Mouse (Mus musculus) heart, adult 2 months (tissue): ENCODE results near the gene Mybph. TPM values are rescaled to one million over a fixed set of nuclear protein-coding genes. Genes with fewer than 3 reads are reported as not detected.
A peak's percentile ranks its signal among the peaks of the same experiment; 100 is the strongest.

ENCODE experiments used
- DNase-seq, 2 experiments: peaks; one replicate each; pipeline ENCODE4 v3.0.0; 2021
- H3K27ac ChIP-seq: fragments of 200-600 bp; 2 replicates; pipeline ENCODE4 v1.8.1; 2022
- H3K27me3 ChIP-seq: fragments of 200-500 bp; 2 replicates; pipeline ENCODE4 v1.6.1; 2012; ENCODE audit warnings: mild to moderate bottlenecking, low read length, inconsistent platforms, mixed read lengths; ENCODE audit not compliant: control insufficient read depth, insufficient read depth
- H3K36me3 ChIP-seq: fragments of 200-500 bp; 2 replicates; pipeline ENCODE4 v1.6.1; 2012; ENCODE audit warnings: low read length, inconsistent platforms; ENCODE audit not compliant: control insufficient read depth, insufficient read depth
- H3K4me1 ChIP-seq: fragments of 200-500 bp; 2 replicates; pipeline ENCODE4 v1.6.1; 2011; ENCODE audit warnings: low read length; ENCODE audit not compliant: control insufficient read depth, insufficient read depth
- H3K4me3 ChIP-seq: fragments of 200-600 bp; 2 replicates; pipeline ENCODE4 v1.8.1; 2022
- H3K79me2 ChIP-seq: fragments of 200-500 bp; replicated peaks from 2 replicates; pipeline ENCODE4 v1.6.1; 2012; ENCODE audit warnings: mild to moderate bottlenecking, inconsistent platforms, low read length, moderate library complexity, mixed read lengths; ENCODE audit not compliant: control insufficient read depth, insufficient read depth
- H3K9ac ChIP-seq: fragments of 200-500 bp; 2 replicates; pipeline ENCODE4 v1.6.1; 2012; ENCODE audit warnings: low read depth, mild to moderate bottlenecking, control low read depth, inconsistent platforms, low read length, mixed read lengths
- CTCF ChIP-seq: fragments of 200-600 bp; IDR thresholded peaks from 2 replicates; pipeline ENCODE4 v1.8.1; 2022; ENCODE audit warnings: antibody characterized with exemption, mild to moderate bottlenecking, moderate library complexity
- EP300 ChIP-seq: fragments of 200-500 bp; IDR thresholded peaks from 2 replicates; pipeline ENCODE4 v1.6.1; 2011; ENCODE audit warnings: low read depth, low read length, control low read depth; ENCODE audit not compliant: insufficient read depth
- POLR2A ChIP-seq: fragments of 200-500 bp; IDR thresholded peaks from 2 replicates; pipeline ENCODE4 v1.6.1; 2011; ENCODE audit warnings: mild to moderate bottlenecking, low read depth, low read length, control low read depth; ENCODE audit not compliant: insufficient read depth
- WGBS: fragments of 180-500 bp; shearing (Covaris S2); methylation state at CpG from one replicate; pipeline ENCODE4 v1.1.7; 2018; 5-methylcytosine and 5-hydroxymethylcytosine counted together
- intact Hi-C: fragments of 180-260 bp; cut with DNase I; formaldehyde crosslinking; loops from one replicate; pipeline ENCODE4 v1.15.1; 2025
- polyA plus RNA-seq: library from polyadenylated mRNA; depleted of rRNA; stranded (reverse); fragments of >200 nt; gene quantifications from 2 replicates; pipeline ENCODE4 v1.2.3, GENCODE M21; 2012
- total RNA-seq, 2 experiments: library from RNA; stranded (reverse); gene quantifications; 2 replicates each; pipeline ENCODE4 v1.2.3; 2021

Mybph gene
- total and polyA plus RNA-seq, 3 experiments: 0.16 TPM; not detected in 2

DNA sequence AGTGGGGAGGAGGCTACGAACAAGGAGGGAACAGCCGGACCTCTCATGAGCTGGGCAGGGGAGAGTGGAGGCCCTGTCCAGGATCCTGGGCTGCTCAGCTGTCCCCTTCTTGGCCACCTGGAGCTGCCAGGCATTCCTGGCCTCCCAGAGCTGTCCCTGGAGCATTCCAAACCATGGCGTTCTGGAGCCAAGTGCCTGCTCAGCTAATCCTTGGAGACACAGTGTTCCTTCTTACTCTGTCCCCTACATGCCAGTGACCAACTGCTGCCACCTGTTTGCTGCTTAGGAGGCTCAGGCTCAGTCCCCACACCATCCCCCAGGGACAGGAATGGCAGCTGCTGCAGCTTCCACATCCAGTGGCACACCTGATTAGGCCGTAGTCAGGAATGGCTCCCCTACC is 2.7 kb downstream of the Mybph start:
- no peaks in the 10 kb centered on the region for H3K27me3 ChIP-seq
- TF ChIP-seq POLR2A (no peak), EP300 (no peak), CTCF (no peak)
- peaks cover 5% of the 10 kb centered on the region for H3K4me1 ChIP-seq
- H3K79me2 ChIP-seq: no peaks in the 10 kb centered on the region
- H3K36me3 ChIP-seq: no peaks in the 10 kb centered on the region
- peak in 1 of 2 experiments; percentile 39 for DNase-seq
- H3K4me3 ChIP-seq: no peak overlapping the region
- intact Hi-C loops: loop anchor here (1.0 to 5.0 kb wide), 3 partner anchors 43 to 126 kb away; no protein-coding TSS in a partner anchor
- H3K9ac ChIP-seq: no peak overlapping the region
- no peak overlapping the region for H3K27ac ChIP-seq
- WGBS: 20% methylated on average over 4 of the region's 4 CpGs

GRCm38 (mm10) chr1:134196386-134196785 is 3.1 kb downstream of the Mybph start:
- Histone ChIP-seq H3K4me1 (peaks cover 5% of the 10 kb centered on the region), H3K27ac (no peak overlapping the region), H3K27me3 (no peaks in the 10 kb centered on the region), H3K9ac (no peak overlapping the region), H3K36me3 (no peaks in the 10 kb centered on the region), H3K4me3 (no peak overlapping the region), H3K79me2 (no peaks in the 10 kb centered on the region)
- TF ChIP-seq CTCF: peak; percentile 90
- TF ChIP-seq EP300: peak; percentile 83; the same call in 1 of the 2 replicates
- no peak for TF ChIP-seq POLR2A
- peak; percentile 76 to 83 for DNase-seq
- intact Hi-C loops: loop anchor here (1.0 to 5.0 kb wide), 3 partner anchors 44 to 126 kb away; no protein-coding TSS in a partner anchor
- 45% methylated on average over 4 of the region's 4 CpGs for WGBS

- DNase-seq: no peak
- intact Hi-C loops: loop anchor here (2.0 to 5.0 kb wide), 2 partner anchors 45 to 125 kb away; no protein-coding TSS in a partner anchor
- WGBS: 76% methylated on average over 15 of the region's 15 CpGs
- H3K36me3 ChIP-seq: no peaks in the 10 kb centered on the region
- peaks cover 5% of the 10 kb centered on the region for H3K4me1 ChIP-seq
- no peaks in the 10 kb centered on the region for H3K79me2 ChIP-seq
- H3K27ac ChIP-seq: no peak overlapping the region
- no peak overlapping the region for H3K4me3 ChIP-seq
- no peak overlapping the region for H3K9ac ChIP-seq
- H3K27me3 ChIP-seq: no peaks in the 10 kb centered on the region
- TF ChIP-seq CTCF (no peak), EP300 (no peak), POLR2A (no peak)
These were observed 4.2 kb downstream of the Mybph start for GRCm38 (mm10) chr1:134197325-134197982.

DNA sequence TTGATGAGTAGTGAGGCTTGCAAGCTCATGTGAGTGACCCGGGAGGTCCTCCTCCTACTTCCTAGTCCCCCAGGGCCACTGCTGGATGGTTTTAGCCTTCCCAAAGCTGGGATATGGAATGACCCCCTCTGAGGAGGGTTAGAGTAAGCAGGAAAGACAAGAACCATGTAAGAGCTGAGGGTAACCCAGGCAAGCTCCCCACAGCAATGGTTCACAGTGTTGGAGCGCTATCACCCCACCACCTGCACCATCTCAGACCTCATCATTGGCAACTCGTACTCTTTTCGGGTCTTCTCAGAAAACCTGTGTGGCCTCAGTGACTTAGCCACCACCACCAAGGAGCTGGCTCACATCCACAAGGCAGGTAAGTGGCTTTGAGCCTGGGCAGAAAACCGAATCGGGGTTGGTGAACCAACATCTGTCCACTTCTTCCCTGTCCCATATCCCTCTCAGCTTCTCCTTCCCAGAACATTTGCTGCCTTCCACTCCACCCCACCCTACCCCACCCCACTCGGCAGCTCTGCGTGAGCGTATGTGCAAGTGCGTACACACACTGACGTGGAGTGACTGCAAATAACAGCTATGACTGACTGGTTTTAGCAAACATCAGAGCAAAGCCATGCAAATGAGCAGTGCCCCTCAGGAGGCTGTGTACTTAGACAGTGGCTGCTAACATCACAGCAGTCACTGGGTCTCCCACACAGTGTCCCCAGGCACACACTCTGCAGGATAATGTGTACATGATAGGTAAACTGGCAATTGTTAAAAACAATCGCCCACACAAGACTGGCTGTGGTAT is 5.1 kb downstream of the Mybph start:
- DNase-seq: no peak
- H3K4me1 ChIP-seq: peaks cover 5% of the 10 kb centered on the region
- H3K27ac ChIP-seq: no peak overlapping the region
- no peaks in the 10 kb centered on the region for H3K79me2 ChIP-seq
- no peak overlapping the region for H3K9ac ChIP-seq
- WGBS: 89% methylated on average over 12 of the region's 12 CpGs
- no peaks in the 10 kb centered on the region for H3K36me3 ChIP-seq
- intact Hi-C loops: loop anchor here (1.0 to 5.0 kb wide), 2 partner anchors 41 to 124 kb away; no protein-coding TSS in a partner anchor
- TF ChIP-seq POLR2A: no peak
- no peak for TF ChIP-seq CTCF
- no peak for TF ChIP-seq EP300
- H3K4me3 ChIP-seq: no peak overlapping the region
- no peaks in the 10 kb centered on the region for H3K27me3 ChIP-seq

- Histone ChIP-seq H3K4me3 (no peak overlapping the region), H3K27me3 (no peaks in the 10 kb centered on the region), H3K27ac (no peak overlapping the region), H3K36me3 (no peaks in the 10 kb centered on the region), H3K4me1 (peaks cover 5% of the 10 kb centered on the region), H3K9ac (no peak overlapping the region), H3K79me2 (no peaks in the 10 kb centered on the region)
- intact Hi-C loops: no loop called here
- whole genome bisulfite sequencing: 63% methylated on average over 2 of the region's 2 CpGs
- no peak for DNase-seq
- TF ChIP-seq CTCF (no peak), EP300 (no peak), POLR2A (no peak)
These were observed 7.2 kb downstream of the Mybph start for GRCm38 (mm10) chr1:134200481-134200880.
